Mouse (Mus musculus): ENCODE measurements around the gene Ccr6.

DNA sequence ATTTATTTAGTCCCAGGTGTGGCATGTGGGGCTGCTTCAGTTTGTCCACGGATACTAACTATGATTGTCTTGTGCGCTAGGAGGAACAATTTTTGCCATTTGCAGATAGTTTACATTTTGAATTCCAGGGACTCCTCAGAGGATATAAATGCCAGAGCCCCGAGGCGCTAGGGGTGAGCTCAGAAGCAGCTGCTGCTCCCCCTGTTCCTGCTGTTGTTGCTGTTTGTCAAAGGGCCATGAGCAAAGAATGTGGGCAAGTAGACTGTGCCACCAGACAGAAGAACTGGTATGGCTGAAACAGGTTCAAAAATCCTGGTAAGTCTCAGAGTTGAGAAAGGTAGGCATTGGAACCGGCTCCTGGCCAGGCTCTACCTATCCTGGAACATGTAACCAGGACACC, 67.8 kb downstream of the Ccr6 start:
- TF ChIP-seq POLR2A (IDR thresholded peaks at IDR 0.05; ENCODE audit: borderline replicate concordance, extremely low read depth, low read depth, low read length) (no peak), CTCF (IDR thresholded peaks at IDR 0.05; ENCODE audit: insufficient read depth, low read length) (no peak)
